Mouse (Mus musculus): ENCODE results near the gene Glrp1. TPM values are rescaled to one million over a fixed set of nuclear protein-coding genes. Genes with fewer than 3 reads are reported as not detected.

The Glrp1 gene
- 0.13 TPM in 1 of 2 replicates, not detected in the other for total RNA-seq (2012; rRNA removed)

DNA sequence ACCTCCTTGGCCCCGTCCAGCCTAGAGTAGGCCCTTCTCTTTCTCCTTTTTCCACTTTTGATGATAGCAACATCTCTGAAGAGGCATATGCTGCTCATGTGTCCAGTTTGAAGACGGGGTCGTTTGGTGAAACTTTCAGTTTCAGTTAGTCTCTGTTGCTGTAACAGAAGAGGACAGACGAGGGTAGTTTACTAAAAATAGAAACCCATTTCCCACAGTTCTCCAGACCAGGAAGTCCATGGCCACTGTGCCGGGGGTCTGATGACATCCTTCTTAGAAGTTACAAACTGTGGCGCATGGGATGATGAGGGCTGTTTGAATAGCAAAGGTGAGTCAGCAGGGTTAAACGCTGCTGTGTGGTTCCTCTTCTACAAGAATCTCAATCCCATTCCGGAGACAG, at the start of gene Glrp1:
TSS of gene Glrp1 (minus strand) at position 278 of the 400 bp plus-strand sequence.
- Histone ChIP-seq H3K27ac (ENCODE audit: insufficient read depth, low read depth, low read length, poor library complexity, severe bottlenecking) (no peak within 1 kb of the TSS), H3K4me1 (ENCODE audit: control insufficient read depth in 2 of 2, insufficient read depth in 2 of 2, low read length in 2 of 2, poor library complexity in 1 of 2) (no peaks in the 10 kb centered on the region), H3K36me3 (ENCODE audit: control insufficient read depth, insufficient read depth, low read length, poor library complexity, severe bottlenecking) (no peaks in the 10 kb centered on the region), H3K9ac (ENCODE audit: insufficient read depth, low read depth, low read length, poor library complexity, severe bottlenecking) (no peak within 1 kb of the TSS), H3K9me3 (ENCODE audit: control insufficient read depth, insufficient read depth, low read depth, low read length) (no peaks in the 10 kb centered on the region), H3K4me3 (ENCODE audit: insufficient read depth in 1 of 2, low read depth in 1 of 2, low read length in 2 of 2, poor library complexity in 1 of 2, severe bottlenecking in 1 of 2) (no peak within 1 kb of the TSS)
- in situ Hi-C loops (cut with MboI; ENCODE audit: low sequenced_read_pairs in 2 of 2, unreplicated experiment in 2 of 2) = no loop called here
- no peak for TF ChIP-seq ZNF384 (IDR thresholded peaks at IDR 0.05; ENCODE audit: low read depth, low read length)
- no peak for TF ChIP-seq HCFC1 (IDR thresholded peaks at IDR 0.05; ENCODE audit: borderline replicate concordance, insufficient read depth, low read length)
- no peak for TF ChIP-seq ZC3H11A (IDR thresholded peaks at IDR 0.05; ENCODE audit: borderline replicate concordance, low read depth, low read length)
- TF ChIP-seq MAFK (IDR thresholded peaks at IDR 0.05; ENCODE audit: insufficient read depth, low read depth, low read length) = no peak
- no peak for TF ChIP-seq CHD2 (IDR thresholded peaks at IDR 0.05; ENCODE audit: low read depth, low read length)
- DNase-seq (ENCODE audit: low read depth, low spot score) = no peak

DNA sequence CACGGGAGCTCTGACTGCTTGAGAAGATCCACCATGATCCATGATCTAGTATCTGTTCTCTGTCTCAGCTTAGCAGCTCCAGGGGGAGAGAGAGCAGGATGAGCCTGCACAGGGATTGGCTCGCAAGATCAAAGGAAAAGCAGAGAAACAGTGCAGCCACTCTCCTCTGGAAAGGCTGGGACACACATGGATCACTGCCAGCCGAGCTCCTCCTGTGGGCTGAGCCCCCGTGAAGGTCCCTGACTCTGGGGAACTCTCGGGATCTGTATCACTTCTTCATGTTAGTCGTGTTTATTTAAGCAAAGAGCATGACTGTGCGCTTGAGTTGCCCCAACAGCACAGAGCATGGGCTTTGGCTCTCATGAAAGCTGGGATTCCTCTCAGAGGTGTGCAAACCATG, 49.4 kb upstream of the Glrp1 start:
- no peaks in the 10 kb centered on the region; a peak in 1 of 4 replicates for H3K4me1 ChIP-seq (ENCODE audit: control insufficient read depth in 2 of 2, insufficient read depth in 2 of 2, low read length in 2 of 2, poor library complexity in 1 of 2)
- no peak overlapping the region for H3K9ac ChIP-seq (ENCODE audit: insufficient read depth, low read depth, low read length, poor library complexity, severe bottlenecking)
- H3K36me3 ChIP-seq (ENCODE audit: control insufficient read depth, insufficient read depth, low read length, poor library complexity, severe bottlenecking) = no peaks in the 10 kb centered on the region
- H3K9me3 ChIP-seq (ENCODE audit: control insufficient read depth, insufficient read depth, low read depth, low read length) = no peaks in the 10 kb centered on the region
- in situ Hi-C loops (cut with MboI; ENCODE audit: low sequenced_read_pairs in 2 of 2, unreplicated experiment in 2 of 2) = no loop called here
- H3K4me3 ChIP-seq (ENCODE audit: insufficient read depth in 1 of 2, low read depth in 1 of 2, low read length in 2 of 2, poor library complexity in 1 of 2, severe bottlenecking in 1 of 2) = no peak overlapping the region
- no peak for DNase-seq (ENCODE audit: low read depth, low spot score)
- H3K27ac ChIP-seq (ENCODE audit: insufficient read depth, low read depth, low read length, poor library complexity, severe bottlenecking) = no peak overlapping the region
- no peak for TF ChIP-seq MAFK (IDR thresholded peaks at IDR 0.05; ENCODE audit: insufficient read depth, low read depth, low read length)
- TF ChIP-seq ZC3H11A (IDR thresholded peaks at IDR 0.05; ENCODE audit: borderline replicate concordance, low read depth, low read length) = no peak
- TF ChIP-seq HCFC1 (IDR thresholded peaks at IDR 0.05; ENCODE audit: borderline replicate concordance, insufficient read depth, low read length) = no peak
- no peak for TF ChIP-seq CHD2 (IDR thresholded peaks at IDR 0.05; ENCODE audit: low read depth, low read length)
- TF ChIP-seq ZNF384 (IDR thresholded peaks at IDR 0.05; ENCODE audit: low read depth, low read length) = no peak

DNA sequence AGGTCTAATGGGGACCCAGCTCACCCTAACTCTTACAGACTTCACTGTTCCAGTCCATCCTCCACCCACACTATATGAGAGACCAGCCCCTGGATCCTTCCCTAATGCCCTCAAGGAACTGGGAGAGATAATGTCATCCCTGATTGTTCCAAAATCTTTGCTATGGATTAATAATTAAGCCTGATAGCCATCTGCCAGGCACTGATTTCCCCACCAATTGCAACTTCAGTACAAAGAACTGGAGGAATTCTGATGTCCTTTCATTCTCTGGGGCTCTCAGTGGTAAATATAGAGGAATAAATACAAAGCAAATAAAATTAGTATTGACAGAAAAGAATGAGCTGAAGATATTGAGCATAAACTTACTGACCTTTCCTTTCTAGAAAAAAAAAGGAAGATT, 48.9 kb upstream of the Glrp1 start:
- DNase-seq (ENCODE audit: low read depth, low spot score) = no peak
- H3K36me3 ChIP-seq (ENCODE audit: control insufficient read depth, insufficient read depth, low read length, poor library complexity, severe bottlenecking) = no peaks in the 10 kb centered on the region
- in situ Hi-C loops (cut with MboI; ENCODE audit: low sequenced_read_pairs in 2 of 2, unreplicated experiment in 2 of 2) = no loop called here
- TF ChIP-seq HCFC1 (IDR thresholded peaks at IDR 0.05; ENCODE audit: borderline replicate concordance, insufficient read depth, low read length) = no peak
- TF ChIP-seq ZNF384 (IDR thresholded peaks at IDR 0.05; ENCODE audit: low read depth, low read length) = no peak
- TF ChIP-seq ZC3H11A (IDR thresholded peaks at IDR 0.05; ENCODE audit: borderline replicate concordance, low read depth, low read length) = no peak
- TF ChIP-seq CHD2 (IDR thresholded peaks at IDR 0.05; ENCODE audit: low read depth, low read length) = no peak
- TF ChIP-seq MAFK (IDR thresholded peaks at IDR 0.05; ENCODE audit: insufficient read depth, low read depth, low read length) = no peak
- H3K9me3 ChIP-seq (ENCODE audit: control insufficient read depth, insufficient read depth, low read depth, low read length) = no peaks in the 10 kb centered on the region
- no peak overlapping the region for H3K9ac ChIP-seq (ENCODE audit: insufficient read depth, low read depth, low read length, poor library complexity, severe bottlenecking)
- H3K27ac ChIP-seq (ENCODE audit: insufficient read depth, low read depth, low read length, poor library complexity, severe bottlenecking) = no peak overlapping the region
- H3K4me3 ChIP-seq (ENCODE audit: insufficient read depth in 1 of 2, low read depth in 1 of 2, low read length in 2 of 2, poor library complexity in 1 of 2, severe bottlenecking in 1 of 2) = no peak overlapping the region
- H3K4me1 ChIP-seq (ENCODE audit: control insufficient read depth in 2 of 2, insufficient read depth in 2 of 2, low read length in 2 of 2, poor library complexity in 1 of 2) = no peaks in the 10 kb centered on the region; a peak in 1 of 4 replicates

DNA sequence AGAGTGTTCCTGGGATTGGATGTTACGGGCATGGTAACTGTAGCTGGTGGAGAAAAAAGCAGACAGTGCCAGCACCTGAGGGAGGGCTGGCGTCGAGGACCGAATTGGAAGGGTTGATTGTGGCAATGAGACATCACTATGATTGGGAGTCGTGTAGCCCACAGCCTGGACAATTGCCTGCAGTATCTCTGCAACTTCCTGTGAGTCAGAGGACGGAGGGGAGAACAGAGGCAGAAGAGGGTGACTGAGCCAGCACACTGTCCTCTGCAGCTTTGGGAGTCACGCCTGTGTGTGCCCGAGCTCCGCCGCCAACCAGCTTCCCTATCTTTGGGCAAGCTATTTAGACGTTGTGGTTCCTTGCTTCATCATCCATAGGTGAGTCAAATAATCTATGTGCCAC, 46.5 kb upstream of the Glrp1 start:
- Histone ChIP-seq H3K9me3 (ENCODE audit: control insufficient read depth, insufficient read depth, low read depth, low read length) (no peaks in the 10 kb centered on the region), H3K36me3 (ENCODE audit: control insufficient read depth, insufficient read depth, low read length, poor library complexity, severe bottlenecking) (no peaks in the 10 kb centered on the region), H3K4me3 (ENCODE audit: insufficient read depth in 1 of 2, low read depth in 1 of 2, low read length in 2 of 2, poor library complexity in 1 of 2, severe bottlenecking in 1 of 2) (no peak overlapping the region), H3K27ac (ENCODE audit: insufficient read depth, low read depth, low read length, poor library complexity, severe bottlenecking) (no peak overlapping the region), H3K4me1 (ENCODE audit: control insufficient read depth in 2 of 2, insufficient read depth in 2 of 2, low read length in 2 of 2, poor library complexity in 1 of 2) (no peaks in the 10 kb centered on the region), H3K9ac (ENCODE audit: insufficient read depth, low read depth, low read length, poor library complexity, severe bottlenecking) (no peak overlapping the region)
- DNase-seq (ENCODE audit: low read depth, low spot score) = no peak
- TF ChIP-seq ZNF384 (IDR thresholded peaks at IDR 0.05; ENCODE audit: low read depth, low read length) = no peak
- no peak for TF ChIP-seq MAFK (IDR thresholded peaks at IDR 0.05; ENCODE audit: insufficient read depth, low read depth, low read length)
- no peak for TF ChIP-seq CHD2 (IDR thresholded peaks at IDR 0.05; ENCODE audit: low read depth, low read length)
- no peak for TF ChIP-seq ZC3H11A (IDR thresholded peaks at IDR 0.05; ENCODE audit: borderline replicate concordance, low read depth, low read length)
- TF ChIP-seq HCFC1 (IDR thresholded peaks at IDR 0.05; ENCODE audit: borderline replicate concordance, insufficient read depth, low read length) = no peak
- in situ Hi-C loops (cut with MboI; ENCODE audit: low sequenced_read_pairs in 2 of 2, unreplicated experiment in 2 of 2) = no loop called here
